Mouse (Mus musculus) large intestine, adult 2 months (tissue): ENCODE measurements around the gene Pld4. TPM values are rescaled to one million over a fixed set of nuclear protein-coding genes. Genes with fewer than 3 reads are reported as not detected.

Experiments
- DNase-seq: peaks from one replicate; pipeline ENCODE4 v3.0.0-alpha.2; 2012; ENCODE audit warnings: low read depth, low spot score
- WGBS: fragments of 180-500 bp; shearing (Covaris S2); methylation state at CpG from one replicate; pipeline ENCODE4 v1.1.7; 2018; 5-methylcytosine and 5-hydroxymethylcytosine counted together
- polyA plus RNA-seq: library from polyadenylated mRNA; depleted of rRNA; stranded (reverse); fragments of >200 nt; gene quantifications from 2 replicates; pipeline ENCODE4 v1.2.3, GENCODE M21; 2012

Gene Pld4
- polyA plus RNA-seq, 1 experiment: 39.4 TPM

DNA sequence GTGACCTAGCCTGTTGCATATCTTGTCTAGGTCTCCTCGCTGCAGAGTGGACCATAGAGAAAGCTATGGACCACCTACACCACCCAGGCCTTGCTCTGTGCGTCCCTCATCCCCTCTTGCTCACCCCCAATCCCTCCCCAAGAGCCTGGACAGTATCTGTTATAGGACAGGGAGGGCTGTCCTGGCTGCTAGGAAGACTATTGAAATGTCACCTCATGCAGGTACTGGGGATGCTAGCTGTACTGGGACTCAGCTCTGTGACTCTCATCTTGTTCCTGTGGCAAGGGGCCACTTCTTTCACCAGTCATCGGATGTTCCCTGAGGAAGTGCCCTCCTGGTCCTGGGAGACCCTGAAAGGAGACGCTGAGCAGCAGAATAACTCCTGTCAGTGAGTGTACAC lies 2.7 kb downstream of the Pld4 start:
- WGBS: 88% methylated on average over 4 of the region's 4 CpGs
- no peak for DNase-seq

DNA sequence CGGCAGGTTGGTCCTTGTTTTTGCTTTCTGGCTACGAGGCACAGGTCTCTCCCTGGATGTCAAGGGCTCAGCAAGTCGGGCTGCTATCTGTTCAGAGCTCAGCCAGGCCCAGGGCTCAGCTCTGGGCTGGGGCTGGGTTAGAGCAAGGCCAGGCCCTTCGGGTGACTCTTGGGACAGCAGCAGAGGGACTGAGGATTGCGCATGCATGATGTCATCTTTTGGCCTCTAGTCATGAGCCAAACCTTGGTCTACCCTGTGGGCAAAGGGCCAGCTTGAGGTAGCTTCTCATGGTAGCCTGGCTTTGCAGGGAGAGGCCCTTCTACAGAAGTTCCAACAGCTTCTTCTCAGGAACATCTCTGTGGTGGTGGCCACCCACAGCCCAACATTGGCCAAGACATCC lies 3.7 kb downstream of the Pld4 start:
- no peak for DNase-seq
- 74% methylated on average over 5 of the region's 5 CpGs for WGBS

DNA sequence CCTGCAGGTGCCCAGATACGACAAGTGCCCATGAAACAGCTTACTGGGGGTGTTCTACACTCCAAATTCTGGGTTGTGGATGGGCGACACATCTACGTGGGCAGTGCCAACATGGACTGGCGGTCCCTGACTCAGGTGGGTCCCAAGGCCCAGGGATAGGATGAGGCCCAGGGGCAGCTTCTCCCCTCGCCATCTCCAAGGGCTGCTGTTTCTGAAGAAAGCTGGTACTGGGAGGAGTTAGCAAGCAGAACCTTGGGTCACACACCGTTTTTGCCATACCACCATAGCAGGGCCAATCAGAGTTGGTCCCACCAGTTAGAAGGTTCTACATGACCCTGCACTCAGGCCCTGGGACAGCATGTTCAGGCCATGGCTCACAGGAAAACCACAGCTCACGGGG lies 4.5 kb downstream of the Pld4 start:
- WGBS: 87% methylated on average over 7 of the region's 7 CpGs

DNA sequence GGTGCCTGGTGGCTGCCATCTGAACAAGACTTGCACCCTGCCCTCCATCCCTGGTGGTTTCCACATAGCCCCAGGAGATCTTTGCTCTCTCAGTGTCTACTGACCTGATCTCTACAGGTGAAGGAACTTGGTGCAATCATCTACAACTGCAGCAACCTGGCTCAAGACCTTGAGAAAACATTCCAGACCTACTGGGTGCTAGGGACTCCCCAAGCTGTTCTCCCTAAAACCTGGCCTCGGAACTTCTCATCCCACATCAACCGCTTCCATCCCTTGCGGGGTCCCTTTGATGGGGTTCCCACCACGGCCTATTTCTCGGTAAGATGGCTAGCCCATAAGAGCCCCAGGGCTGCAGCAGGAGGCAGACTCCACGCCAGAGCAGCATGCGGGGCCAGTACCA lies 6.1 kb downstream of the Pld4 start:
- WGBS: 90% methylated on average over 7 of the region's 7 CpGs
- DNase-seq: no peak

More for the DNA sequence above, 4.5 kb downstream of the Pld4 start:
- DNase-seq: no peak

DNA sequence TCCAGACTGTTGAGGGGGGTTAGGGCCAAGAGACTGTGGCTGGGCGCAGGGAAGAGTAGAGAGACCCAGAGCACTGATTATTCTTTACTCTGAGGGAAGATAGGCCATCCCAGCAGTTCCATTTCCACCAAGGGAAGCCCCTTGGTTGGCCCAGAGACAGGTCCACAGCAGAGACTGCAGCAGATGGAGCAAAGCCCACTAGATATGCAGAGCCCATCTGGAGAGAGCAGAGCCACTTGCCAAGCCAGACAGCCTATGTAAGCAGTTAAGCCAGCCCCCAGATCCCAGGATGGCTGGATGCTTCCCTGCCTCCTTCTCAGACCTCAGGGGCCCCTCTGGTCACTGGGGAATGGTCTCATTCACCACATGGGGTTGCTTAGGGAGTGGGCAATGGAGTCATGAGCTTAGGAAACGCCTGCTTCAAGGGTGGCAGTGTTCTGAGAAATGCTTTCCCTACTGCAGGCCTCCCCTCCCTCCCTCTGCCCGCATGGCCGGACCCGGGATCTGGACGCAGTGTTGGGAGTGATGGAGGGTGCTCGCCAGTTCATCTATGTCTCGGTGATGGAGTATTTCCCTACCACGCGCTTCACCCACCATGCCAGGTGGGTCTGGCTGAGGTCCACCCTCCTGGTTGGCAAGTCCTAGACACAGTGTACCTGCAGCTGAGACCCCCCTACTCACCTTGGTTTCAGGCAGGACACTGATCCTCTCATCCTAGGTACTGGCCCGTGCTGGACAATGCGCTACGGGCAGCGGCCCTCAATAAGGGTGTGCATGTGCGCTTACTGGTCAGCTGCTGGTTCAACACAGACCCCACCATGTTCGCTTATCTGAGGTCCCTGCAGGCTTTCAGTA lies 6.8 kb downstream of the Pld4 start:
- DNase-seq: no peak
- 89% methylated on average over 16 of the region's 16 CpGs for WGBS

DNA sequence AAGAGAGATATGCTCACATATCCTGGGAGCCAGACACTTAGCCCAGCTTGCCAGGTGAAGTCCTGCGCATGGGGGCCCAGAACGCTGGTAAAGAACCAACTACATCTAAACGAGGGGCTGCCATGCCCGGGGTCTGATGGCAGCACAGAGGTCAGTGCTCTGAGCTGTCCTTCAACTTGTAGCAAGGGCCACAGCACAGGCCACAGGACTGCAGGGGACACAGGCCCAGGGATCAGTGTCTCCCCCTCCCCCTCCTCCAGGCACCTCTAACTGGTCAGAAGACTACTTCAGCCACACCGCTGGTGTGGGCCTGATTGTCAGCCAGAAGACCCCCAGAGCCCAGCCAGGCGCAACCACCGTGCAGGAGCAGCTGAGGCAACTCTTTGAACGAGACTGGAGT lies 7.7 kb downstream of the Pld4 start:
- 87% methylated on average over 8 of the region's 8 CpGs for WGBS
- DNase-seq: no peak

DNA sequence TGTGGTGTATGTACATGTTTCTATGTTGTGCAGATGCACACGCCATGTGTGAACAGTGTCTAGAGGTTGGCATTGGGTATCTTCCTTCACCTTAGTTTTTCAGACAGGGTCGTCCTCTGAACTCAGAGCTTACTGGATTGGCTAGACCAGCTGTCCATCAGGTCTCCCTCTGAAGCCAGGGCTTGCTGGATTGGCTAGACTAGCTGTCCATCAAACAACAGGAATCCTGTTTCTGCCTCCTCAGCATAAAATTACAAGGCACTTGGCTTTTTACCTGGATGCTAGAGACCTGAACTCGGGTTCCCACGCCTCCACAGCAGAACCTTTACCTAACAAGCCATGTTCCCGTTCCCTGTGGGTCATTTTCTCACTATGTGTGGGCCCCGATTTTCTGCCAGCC lies 8.6 kb downstream of the Pld4 start:
- no peak for DNase-seq
- 82% methylated on average over 6 of the region's 6 CpGs for WGBS

DNA sequence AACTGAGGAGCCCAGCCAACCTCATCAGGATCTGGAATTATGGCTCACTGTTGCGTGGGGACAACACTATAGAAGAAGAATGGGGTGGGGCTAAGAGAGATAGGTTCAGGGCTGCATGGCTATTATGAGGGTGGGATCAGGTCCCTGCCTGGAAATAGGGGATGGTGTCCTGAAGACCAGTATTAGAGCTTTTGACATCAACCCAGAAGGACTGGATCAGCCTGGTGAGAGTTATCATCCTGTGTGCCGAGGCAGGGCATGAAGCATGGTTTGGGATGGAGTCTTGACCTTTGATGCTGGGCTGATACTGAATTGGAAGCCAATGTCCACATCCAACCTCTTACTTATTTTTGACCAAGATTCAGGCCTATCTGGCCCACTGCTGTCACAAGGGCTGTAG lies 9.3 kb downstream of the Pld4 start:
- WGBS: 70% methylated on average over 2 of the region's 2 CpGs
- DNase-seq: no peak

DNA sequence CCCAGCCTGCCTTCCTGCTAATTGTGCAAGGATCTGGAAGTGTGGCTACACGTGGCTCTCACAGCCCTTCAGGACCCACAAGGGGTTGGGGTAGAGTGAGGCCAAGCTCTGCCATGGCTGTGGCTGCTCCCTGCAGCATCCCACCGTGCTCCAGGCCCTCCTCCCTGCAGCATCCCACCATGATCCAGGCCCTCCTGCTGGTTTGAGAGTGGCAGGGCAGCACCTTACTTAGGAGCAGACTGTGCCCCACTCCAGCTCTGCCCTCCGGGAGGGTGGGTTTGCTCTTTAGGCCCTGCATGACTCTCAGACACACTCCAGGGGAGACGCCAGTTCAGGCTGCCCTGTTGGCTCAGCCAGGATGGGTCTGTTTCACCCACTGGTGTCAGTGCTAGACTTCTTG lies 9.9 kb downstream of the Pld4 start:
- 78% methylated on average over 4 of the region's 4 CpGs for WGBS
- DNase-seq: no peak

DNA sequence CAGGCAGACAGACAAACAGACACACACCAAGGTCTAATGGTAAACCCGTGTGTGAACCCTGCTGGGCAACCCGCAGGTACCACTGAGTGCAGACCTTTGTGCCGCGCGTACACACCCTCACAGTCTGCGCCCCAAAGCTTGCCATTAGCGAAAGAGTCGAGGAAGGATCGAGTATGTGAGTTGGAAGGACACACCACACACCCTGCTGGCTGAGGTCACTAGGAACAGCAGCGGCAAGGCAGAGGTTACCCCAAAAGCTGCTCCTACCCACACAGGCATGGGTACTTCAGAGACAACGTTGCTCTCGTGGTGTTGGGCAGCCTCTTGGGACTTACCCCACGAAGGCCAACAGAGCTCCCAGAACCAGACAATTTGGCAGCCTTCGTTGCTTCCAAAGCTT lies 11.9 kb downstream of the Pld4 start:
- DNase-seq: no peak
- WGBS: 86% methylated on average over 14 of the region's 14 CpGs

DNA sequence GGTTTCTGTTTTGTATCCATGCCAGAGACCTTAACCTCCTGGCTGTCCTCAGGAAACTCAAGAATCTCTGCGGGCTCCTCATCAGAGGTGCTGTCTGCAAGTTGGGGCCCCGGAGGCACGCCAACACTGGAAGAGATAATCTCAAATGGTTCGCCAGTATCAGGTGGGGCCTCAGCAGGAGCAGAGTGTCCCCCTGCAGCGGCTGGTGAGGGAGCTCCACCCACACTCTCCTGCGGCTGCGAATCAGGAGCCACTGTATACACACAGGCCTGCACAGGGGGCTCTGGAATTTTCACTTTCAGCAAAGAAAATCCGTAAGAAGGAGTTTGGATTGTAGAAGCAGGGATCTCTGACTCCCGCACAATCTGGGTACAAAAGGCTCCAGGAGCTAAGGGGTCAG lies 12.9 kb downstream of the Pld4 start:
- WGBS: 43% methylated on average over 9 of the region's 9 CpGs
- no peak for DNase-seq

DNA sequence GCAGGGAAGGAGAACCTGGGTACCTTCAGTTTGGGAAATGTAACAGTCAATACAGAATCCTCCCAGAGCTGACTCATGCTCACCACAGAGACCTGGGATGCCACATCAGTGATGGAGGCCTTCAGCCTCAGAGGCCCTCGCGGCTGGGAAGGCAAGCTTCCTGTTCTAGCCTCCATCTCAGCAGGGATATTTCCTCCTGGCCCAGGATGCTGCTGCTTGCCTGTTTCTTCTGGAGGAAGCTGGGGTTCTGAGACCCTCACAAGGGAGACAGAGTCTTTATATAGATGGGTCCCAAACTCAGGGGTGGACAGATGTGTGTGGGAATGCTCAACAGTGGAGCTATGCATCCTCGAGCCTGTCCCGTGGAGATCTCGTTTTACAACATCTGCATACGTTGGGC lies 13.6 kb downstream of the Pld4 start:
- WGBS: 77% methylated on average over 6 of the region's 6 CpGs
- DNase-seq: no peak

DNA sequence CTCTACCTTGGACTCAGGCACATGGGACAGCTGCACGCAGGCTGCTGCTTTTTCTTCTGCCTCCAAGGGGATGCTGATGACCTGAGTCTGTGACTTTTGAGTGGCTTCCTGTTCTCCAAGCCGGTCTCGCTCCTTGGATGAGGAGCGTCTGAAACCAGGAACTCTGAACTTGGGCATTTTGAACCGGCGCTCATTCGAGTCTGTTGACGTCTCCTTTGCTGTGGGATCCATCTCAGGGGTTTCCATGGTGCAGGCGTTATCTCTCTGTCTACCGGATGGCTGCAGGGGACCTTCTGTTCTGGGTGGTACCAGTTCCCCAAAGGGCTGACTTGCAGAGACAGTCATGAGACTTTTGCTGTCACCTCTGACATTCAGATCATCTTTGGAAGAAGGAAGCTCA lies 14.0 kb downstream of the Pld4 start:
- DNase-seq: no peak
- WGBS: 89% methylated on average over 10 of the region's 10 CpGs

DNA sequence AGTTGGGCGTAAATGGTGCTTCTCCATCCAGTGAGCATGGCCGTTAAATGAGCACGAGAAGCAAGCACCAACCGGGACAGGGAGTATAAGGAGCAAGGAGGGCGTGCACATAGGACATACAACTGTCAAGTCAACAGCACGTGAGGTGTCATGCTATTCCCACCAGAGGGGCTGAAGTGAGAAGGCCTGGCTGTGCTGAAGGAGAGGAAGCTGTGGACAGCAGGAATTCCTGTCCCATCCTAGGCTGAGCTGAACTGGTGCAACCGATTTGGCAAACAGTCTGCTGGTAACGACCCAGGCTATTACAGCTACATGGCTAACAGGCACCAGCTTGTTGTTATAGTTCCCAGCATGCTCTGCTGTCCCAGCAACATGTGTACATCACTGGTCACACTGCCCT lies 30.6 kb downstream of the Pld4 start:
- DNase-seq: no peak
- 28% methylated on average over 8 of the region's 8 CpGs for WGBS

DNA sequence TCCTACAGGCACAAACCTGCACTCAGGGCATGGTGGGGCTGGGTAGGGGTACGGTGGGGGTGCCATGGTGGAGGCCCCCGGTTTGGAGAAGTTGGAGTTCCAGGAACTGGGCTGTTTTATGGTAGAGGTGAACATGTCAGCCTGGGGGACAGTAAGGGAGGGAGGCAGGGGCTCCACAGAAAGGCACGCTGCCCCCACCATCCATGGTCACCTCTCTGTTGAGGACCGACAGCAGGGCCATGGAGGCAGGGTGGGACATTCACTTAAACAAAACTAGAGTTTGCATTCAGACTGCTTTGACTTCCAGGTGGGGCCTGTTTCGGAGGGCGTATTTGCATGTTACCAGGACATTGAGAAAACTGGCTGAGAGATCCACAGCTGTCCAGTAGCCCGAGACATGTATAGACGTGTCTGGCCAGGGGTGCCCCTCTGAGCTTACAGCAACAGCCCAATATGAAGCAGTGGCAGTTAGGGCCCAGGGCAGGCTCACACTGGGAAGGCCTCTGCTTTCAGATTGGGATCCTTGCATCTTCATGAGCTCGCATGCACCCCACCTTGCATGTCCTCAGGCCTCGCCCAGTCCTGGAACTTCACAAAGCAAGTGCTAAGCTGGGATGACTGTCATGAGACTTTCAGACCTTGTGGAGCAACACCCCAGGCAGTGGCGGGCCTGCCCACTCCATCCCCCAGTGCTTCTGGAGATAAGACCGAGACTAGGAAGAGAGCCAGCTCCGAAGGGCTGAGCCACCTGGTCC lies 33.3 kb downstream of the Pld4 start:
- DNase-seq: no peak
- 54% methylated on average over 13 of the region's 13 CpGs for WGBS

DNA sequence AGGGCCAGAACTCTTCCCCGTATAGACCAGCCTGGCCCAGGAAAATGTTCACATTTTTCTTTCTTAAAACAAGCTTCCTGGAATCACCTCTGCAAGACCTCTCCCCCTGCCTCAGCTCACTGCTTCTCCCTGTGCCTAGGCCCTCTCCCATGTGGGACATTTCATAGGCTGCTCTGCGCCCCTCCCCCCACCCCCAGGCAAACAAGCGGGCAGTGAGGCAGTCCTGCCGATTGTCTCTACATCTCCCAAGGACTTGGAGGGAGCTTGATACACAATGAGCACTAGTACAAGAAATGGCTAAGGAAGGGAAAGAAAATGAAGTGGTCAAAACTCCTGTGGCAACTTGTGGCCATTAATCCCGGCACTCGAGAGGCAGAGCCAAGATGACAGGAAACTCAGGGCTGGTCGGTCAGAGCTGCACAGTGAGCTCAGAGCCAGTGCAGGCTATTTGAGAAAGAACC lies 33.9 kb downstream of the Pld4 start:
- no peak for DNase-seq
- WGBS: 43% methylated on average over 7 of the region's 7 CpGs

DNA sequence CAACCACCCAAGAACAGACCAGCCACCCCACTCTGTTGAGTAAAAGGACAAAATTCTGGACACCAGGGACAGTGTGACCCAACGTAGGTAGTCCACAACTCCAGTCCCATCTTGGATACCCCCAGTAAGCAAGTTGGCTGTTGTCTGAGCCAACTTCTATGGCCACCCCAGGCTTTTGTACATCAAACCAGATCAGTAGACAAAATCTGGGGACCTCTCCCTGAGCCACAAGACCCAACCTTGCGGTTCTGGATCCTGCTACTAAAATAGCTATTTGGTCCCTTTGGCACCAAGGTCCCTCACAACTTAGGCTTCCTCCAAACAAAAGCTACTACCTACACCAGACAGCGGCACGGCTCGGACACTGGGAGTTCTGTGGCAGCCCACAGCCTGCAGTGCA lies 34.5 kb downstream of the Pld4 start:
- no peak for DNase-seq
- WGBS: 77% methylated on average over 5 of the region's 5 CpGs

DNA sequence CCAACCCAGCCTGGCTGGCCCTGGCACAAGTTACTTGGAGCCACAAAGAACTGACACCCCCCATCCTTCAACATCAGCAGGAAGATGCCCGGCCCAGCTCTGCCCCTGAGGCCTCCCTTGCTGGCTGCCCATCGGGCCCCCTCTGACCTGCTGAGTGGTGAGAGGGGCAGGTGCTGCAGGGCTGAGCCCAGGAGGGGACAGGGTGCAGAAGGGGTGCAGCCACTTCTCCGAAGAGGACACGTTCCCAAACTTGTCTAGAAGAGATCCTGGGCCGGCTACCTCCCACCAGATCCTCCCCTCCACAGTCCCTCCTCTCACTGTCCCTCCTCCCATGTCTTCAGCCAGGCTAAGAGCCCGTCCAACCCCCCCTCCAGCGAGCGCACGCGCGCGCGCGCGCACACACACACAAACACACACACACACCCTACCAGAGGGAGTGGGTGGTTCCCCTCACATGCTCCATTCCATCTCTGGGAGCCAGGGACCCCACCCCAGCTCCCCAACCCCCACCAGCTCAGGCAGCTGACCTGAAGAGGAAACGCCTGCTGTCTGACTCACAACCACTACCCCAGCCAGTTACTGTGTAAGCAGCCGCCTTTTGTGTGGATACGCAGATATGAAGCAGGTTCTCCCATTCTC lies 35.1 kb downstream of the Pld4 start:
- WGBS: 12% methylated on average over 18 of the region's 18 CpGs

DNA sequence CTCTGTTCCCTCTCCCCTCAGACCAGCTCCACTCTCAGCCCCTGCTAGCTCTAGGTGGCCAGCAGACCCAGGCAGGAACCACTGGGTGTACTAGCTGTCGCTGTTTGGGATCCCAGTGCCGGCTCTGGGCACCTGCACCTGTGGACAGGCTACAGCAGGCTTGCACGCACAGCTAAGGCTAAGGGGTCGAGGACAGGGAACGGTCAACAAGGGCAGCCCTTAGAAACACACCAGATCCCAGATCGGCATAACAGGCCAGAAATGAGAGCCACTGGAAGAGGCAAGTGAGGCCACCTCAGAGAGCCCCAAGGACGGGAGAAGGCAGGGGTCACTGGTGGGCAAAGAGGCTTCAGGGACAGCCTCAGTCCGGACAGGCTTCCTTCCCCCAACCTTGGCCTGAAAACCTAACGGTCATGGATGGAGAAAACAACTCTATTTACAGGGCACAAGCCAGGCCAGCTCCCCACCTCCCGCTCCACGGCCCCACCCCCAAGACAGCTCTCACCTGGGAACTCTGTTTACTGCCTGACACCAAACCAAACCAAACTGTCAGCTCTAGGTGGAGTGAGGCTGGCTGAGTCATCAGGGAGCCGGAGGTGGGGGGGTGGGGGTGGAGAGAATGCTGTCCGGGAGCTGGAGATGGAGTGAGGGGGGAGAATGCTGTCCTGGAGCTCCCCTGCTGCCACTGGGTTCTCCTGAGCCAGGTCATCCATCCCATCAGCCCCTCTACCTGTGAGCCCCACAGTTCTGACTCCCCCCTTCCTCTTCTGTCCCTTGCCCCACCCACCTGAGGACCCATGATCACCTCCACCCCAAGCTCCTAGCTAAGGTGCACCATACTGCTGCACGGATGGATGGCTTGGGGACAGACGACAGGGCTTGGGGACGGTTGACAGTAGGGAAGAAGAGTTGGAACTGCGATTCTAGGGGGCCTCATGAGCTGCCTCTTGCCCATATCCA lies 36.4 kb downstream of the Pld4 start:
- 30% methylated on average over 17 of the region's 17 CpGs for WGBS
- DNase-seq: no peak

More for the DNA sequence above, 35.1 kb downstream of the Pld4 start:
- no peak for DNase-seq
